Mouse (Mus musculus): ENCODE measurements around the gene Plac1.

GRCm38 (mm10) chrX:53166251-53166900 is 73.5 kb downstream of the Plac1 start:
- TF ChIP-seq EP300 (IDR thresholded peaks at IDR 0.05; ENCODE audit: low read length): no peak
- no peak for TF ChIP-seq USF1 (IDR thresholded peaks at IDR 0.05; ENCODE audit: low read depth, low read length)
- TF ChIP-seq POLR2A (IDR thresholded peaks at IDR 0.05; ENCODE audit: low read depth, low read length): no peak
- no peak for TF ChIP-seq ZNF384 (IDR thresholded peaks at IDR 0.05; ENCODE audit: low read depth, low read length)
- no peak for TF ChIP-seq NELFE (IDR thresholded peaks at IDR 0.05; ENCODE audit: low read depth, low read length)
- no peak for TF ChIP-seq TCF12 (IDR thresholded peaks at IDR 0.05; ENCODE audit: low read depth, low read length)
- no peak for TF ChIP-seq SIN3A (IDR thresholded peaks at IDR 0.05; ENCODE audit: low read length)
- no peak for TF ChIP-seq MXI1 (IDR thresholded peaks at IDR 0.05; ENCODE audit: low read depth, low read length)
- TF ChIP-seq ZMIZ1 (IDR thresholded peaks at IDR 0.05; ENCODE audit: low read depth, low read length): no peak
- TF ChIP-seq CTCF (conservative IDR thresholded peaks at IDR 0.05 in 1 of 2, IDR thresholded peaks at IDR 0.05 in 1 of 2; ENCODE audit: low read depth in 2 of 2, low read length in 2 of 2): no peak
- no peak for TF ChIP-seq HCFC1 (IDR thresholded peaks at IDR 0.05; ENCODE audit: low read depth, low read length)
- no peak for TF ChIP-seq JUND (conservative IDR thresholded peaks at IDR 0.05; ENCODE audit: low read depth, low read length)
- no peak for TF ChIP-seq MYC (IDR thresholded peaks at IDR 0.05; ENCODE audit: low read depth, low read length)
